Mouse (Mus musculus): Measurements from ENCODE around the gene Lsamp. TPM values are rescaled to one million over a fixed set of nuclear protein-coding genes. Genes with fewer than 3 reads are reported as not detected.

Lsamp gene
- polyA plus RNA-seq, 1 experiment from 2014 or later, result 21.5 TPM

DNA sequence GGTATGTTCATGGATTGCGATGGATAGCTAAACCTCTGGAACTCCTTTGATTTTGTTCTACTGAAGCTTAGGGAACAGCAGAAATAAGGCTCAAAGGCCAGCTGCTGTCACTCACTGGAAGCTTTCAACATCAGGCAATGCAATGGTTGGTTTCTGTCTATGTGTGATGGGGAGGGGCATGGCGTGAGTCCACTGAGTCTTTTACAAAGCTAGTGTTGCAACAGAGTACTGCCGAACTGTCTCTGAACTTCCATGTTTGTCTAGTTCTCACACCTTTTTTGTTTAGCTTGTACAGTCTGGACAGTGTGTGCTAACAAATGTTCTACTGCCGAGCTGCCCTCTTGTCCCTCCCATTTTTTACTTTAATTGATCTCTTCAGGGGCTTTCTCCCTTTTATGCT is 1258.7 kb downstream of the Lsamp start:
- Histone ChIP-seq H3K9me3 (ENCODE audit: control insufficient read depth, low read length) (no peaks in the 10 kb centered on the region), H3K4me1 (replicated peaks; ENCODE audit: control insufficient read depth, insufficient read depth, low read length) (no peaks in the 10 kb centered on the region), H3K27ac (ENCODE audit: low read depth, low read length) (no peak overlapping the region), H3K27me3 (ENCODE audit: control insufficient read depth, insufficient read depth, low read length) (no peaks in the 10 kb centered on the region), H3K9ac (ENCODE audit: low read length) (no peak overlapping the region), H3K4me2 (ENCODE audit: low read depth, low read length, severe bottlenecking) (no peak overlapping the region), H3K4me3 (ENCODE audit: low read depth, low read length) (no peak overlapping the region), H3K36me3 (ENCODE audit: control insufficient read depth, insufficient read depth, low read length) (no peaks in the 10 kb centered on the region)
- ATAC-seq (replicated peaks; ENCODE audit: low FRiP score) (no peak), DNase-seq (ENCODE audit: low spot score) (no peak)
- WGBS, result 76% methylated on average over 4 of the region's 4 CpGs

GRCm38 (mm10) chr16:41244711-41245110 is 1260.5 kb downstream of the Lsamp start:
- 16% methylated on average over 2 of the region's 2 CpGs for WGBS
- Histone ChIP-seq H3K27ac (ENCODE audit: low read depth, low read length) (no peak overlapping the region), H3K9ac (ENCODE audit: low read length) (no peak overlapping the region), H3K36me3 (ENCODE audit: control insufficient read depth, insufficient read depth, low read length) (no peaks in the 10 kb centered on the region), H3K4me1 (replicated peaks; ENCODE audit: control insufficient read depth, insufficient read depth, low read length) (no peaks in the 10 kb centered on the region), H3K4me2 (ENCODE audit: low read depth, low read length, severe bottlenecking) (no peak overlapping the region), H3K4me3 (ENCODE audit: low read depth, low read length) (no peak overlapping the region), H3K9me3 (ENCODE audit: control insufficient read depth, low read length) (no peaks in the 10 kb centered on the region), H3K27me3 (ENCODE audit: control insufficient read depth, insufficient read depth, low read length) (no peaks in the 10 kb centered on the region)
- ATAC-seq (replicated peaks; ENCODE audit: low FRiP score), result peak; percentile 87
- DNase-seq (ENCODE audit: low spot score), result peak; percentile 56

- 59% methylated on average over 12 of the region's 12 CpGs for WGBS
- Histone ChIP-seq H3K4me1 (replicated peaks; ENCODE audit: control insufficient read depth, insufficient read depth, low read length) (no peaks in the 10 kb centered on the region), H3K9ac (ENCODE audit: low read length) (no peak overlapping the region), H3K36me3 (ENCODE audit: control insufficient read depth, insufficient read depth, low read length) (no peaks in the 10 kb centered on the region), H3K27me3 (ENCODE audit: control insufficient read depth, insufficient read depth, low read length) (no peaks in the 10 kb centered on the region), H3K4me3 (ENCODE audit: low read depth, low read length) (no peak overlapping the region), H3K27ac (ENCODE audit: low read depth, low read length) (no peak overlapping the region), H3K4me2 (ENCODE audit: low read depth, low read length, severe bottlenecking) (no peak overlapping the region), H3K9me3 (ENCODE audit: control insufficient read depth, low read length) (no peaks in the 10 kb centered on the region)
- peak; percentile 73 for DNase-seq (ENCODE audit: low spot score)
- peak; percentile 76 for ATAC-seq (replicated peaks; ENCODE audit: low FRiP score)
Observed at GRCm38 (mm10) chr16:41258145-41259035, 1274.2 kb downstream of the Lsamp start.

DNA sequence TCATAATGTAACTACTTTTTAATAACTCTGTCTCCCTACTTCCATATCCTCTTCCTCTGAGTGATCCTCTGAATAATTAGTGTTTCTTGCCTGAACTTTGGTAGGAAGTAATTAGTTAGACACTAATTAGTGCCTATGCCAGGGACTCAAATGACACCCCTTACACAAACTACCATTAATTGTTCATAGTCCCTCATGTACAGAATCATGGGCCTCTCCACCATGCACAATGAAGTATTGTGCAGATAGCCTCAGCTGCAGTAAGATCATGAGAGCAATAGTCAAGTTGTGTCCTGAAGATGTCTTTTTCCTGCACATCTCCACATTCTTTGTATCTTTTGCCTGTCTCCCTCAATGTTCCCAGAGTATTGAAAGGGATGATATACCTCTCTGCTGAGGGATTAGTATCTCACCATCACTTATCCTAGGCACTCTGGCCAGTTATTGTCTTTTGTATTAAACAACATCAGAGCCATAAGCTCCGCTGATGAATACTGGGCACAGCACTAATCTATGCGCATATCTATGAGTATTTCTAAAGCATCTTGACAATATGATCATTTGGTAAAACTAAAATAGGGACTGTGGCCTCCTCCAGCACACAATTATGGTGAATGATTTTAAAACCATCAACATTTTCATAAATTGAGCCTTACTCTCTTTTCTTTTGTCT is 1292.0 kb downstream of the Lsamp start:
- Histone ChIP-seq H3K9ac (ENCODE audit: low read length) (no peak overlapping the region), H3K9me3 (ENCODE audit: control insufficient read depth, low read length) (no peaks in the 10 kb centered on the region), H3K36me3 (ENCODE audit: control insufficient read depth, insufficient read depth, low read length) (no peaks in the 10 kb centered on the region), H3K4me2 (ENCODE audit: low read depth, low read length, severe bottlenecking) (no peak overlapping the region), H3K27ac (ENCODE audit: low read depth, low read length) (no peak overlapping the region), H3K27me3 (ENCODE audit: control insufficient read depth, insufficient read depth, low read length) (no peaks in the 10 kb centered on the region), H3K4me3 (ENCODE audit: low read depth, low read length) (no peak overlapping the region), H3K4me1 (replicated peaks; ENCODE audit: control insufficient read depth, insufficient read depth, low read length) (no peaks in the 10 kb centered on the region)
- ATAC-seq (replicated peaks; ENCODE audit: low FRiP score) (peak; percentile 51), DNase-seq (ENCODE audit: low spot score) (no peak)
- 73% methylated on average over 2 of the region's 2 CpGs for WGBS

DNA sequence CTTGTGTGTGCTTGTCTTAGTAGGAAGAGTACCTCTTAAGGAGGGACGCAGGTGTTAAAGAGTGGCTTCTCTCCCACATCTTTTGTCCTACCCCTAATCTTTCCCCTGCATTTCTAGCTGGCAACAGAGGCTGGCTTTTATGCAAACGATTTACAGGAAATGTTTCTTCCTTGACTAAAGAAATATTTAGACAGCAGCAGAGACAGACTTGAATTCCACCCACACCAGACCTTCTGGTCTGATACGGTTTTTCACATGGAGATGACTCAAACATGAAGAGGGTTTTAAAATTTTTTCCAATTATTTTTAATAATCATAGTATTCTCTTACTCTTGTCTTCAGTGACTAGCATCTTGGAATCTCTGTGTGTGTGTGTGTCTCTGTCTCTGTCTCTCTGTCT is 1333.8 kb downstream of the Lsamp start:
- Histone ChIP-seq H3K4me1 (replicated peaks; ENCODE audit: control insufficient read depth, insufficient read depth, low read length) (no peaks in the 10 kb centered on the region), H3K27me3 (ENCODE audit: control insufficient read depth, insufficient read depth, low read length) (no peaks in the 10 kb centered on the region), H3K9ac (ENCODE audit: low read length) (no peak overlapping the region), H3K9me3 (ENCODE audit: control insufficient read depth, low read length) (no peaks in the 10 kb centered on the region), H3K4me2 (ENCODE audit: low read depth, low read length, severe bottlenecking) (no peak overlapping the region), H3K4me3 (ENCODE audit: low read depth, low read length) (no peak overlapping the region), H3K36me3 (ENCODE audit: control insufficient read depth, insufficient read depth, low read length) (no peaks in the 10 kb centered on the region), H3K27ac (ENCODE audit: low read depth, low read length) (no peak overlapping the region)
- DNase-seq (ENCODE audit: low spot score) (no peak), ATAC-seq (replicated peaks; ENCODE audit: low FRiP score) (no peak)
- WGBS, result 78% methylated on average over 3 of the region's 3 CpGs

- Histone ChIP-seq H3K4me3 (ENCODE audit: low read depth, low read length) (no peak overlapping the region), H3K4me1 (replicated peaks; ENCODE audit: control insufficient read depth, insufficient read depth, low read length) (no peaks in the 10 kb centered on the region), H3K36me3 (ENCODE audit: control insufficient read depth, insufficient read depth, low read length) (no peaks in the 10 kb centered on the region), H3K27ac (ENCODE audit: low read depth, low read length) (no peak overlapping the region), H3K27me3 (ENCODE audit: control insufficient read depth, insufficient read depth, low read length) (no peaks in the 10 kb centered on the region), H3K9ac (ENCODE audit: low read length) (no peak overlapping the region), H3K4me2 (ENCODE audit: low read depth, low read length, severe bottlenecking) (no peak overlapping the region), H3K9me3 (ENCODE audit: control insufficient read depth, low read length) (no peaks in the 10 kb centered on the region)
- 78% methylated on average over 1 of the region's 1 CpGs for WGBS
- DNase-seq (ENCODE audit: low spot score), result no peak
- ATAC-seq (replicated peaks; ENCODE audit: low FRiP score), result no peak
Observed at GRCm38 (mm10) chr16:41343431-41343830, 1359.3 kb downstream of the Lsamp start.

DNA sequence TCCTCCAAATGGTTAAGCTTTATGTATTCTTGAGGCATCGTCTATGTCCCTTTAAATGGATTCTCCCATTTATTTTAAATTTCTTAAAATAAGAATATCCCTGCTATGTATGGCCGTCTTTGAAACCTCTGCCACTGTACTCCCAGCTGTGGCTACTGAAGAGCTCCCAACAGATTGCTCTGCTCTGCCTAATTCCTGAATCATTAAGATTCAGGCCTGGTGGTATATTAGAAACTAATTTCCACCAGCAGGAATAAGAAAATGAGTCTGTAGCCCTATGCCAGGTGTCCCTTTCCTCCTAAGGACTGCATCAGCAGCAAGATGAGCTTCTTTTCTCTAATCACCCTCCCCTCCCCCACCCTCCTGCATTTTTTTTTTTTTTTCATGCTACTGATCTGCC is 1381.0 kb downstream of the Lsamp start:
- DNase-seq (ENCODE audit: low spot score) (no peak), ATAC-seq (replicated peaks; ENCODE audit: low FRiP score) (no peak)
- 84% methylated on average over 2 of the region's 2 CpGs for WGBS
- no peaks in the 10 kb centered on the region for H3K4me1 ChIP-seq (replicated peaks; ENCODE audit: control insufficient read depth, insufficient read depth, low read length)
- H3K4me3 ChIP-seq (ENCODE audit: low read depth, low read length), result no peak overlapping the region
- no peak overlapping the region for H3K27ac ChIP-seq (ENCODE audit: low read depth, low read length)
- H3K9me3 ChIP-seq (ENCODE audit: control insufficient read depth, low read length), result no peaks in the 10 kb centered on the region
- no peak overlapping the region for H3K4me2 ChIP-seq (ENCODE audit: low read depth, low read length, severe bottlenecking)
- H3K36me3 ChIP-seq (ENCODE audit: control insufficient read depth, insufficient read depth, low read length), result no peaks in the 10 kb centered on the region
- no peak overlapping the region for H3K9ac ChIP-seq (ENCODE audit: low read length)
- H3K27me3 ChIP-seq (ENCODE audit: control insufficient read depth, insufficient read depth, low read length), result no peaks in the 10 kb centered on the region

- Histone ChIP-seq H3K9me3 (ENCODE audit: control insufficient read depth, low read length) (no peaks in the 10 kb centered on the region), H3K4me2 (ENCODE audit: low read depth, low read length, severe bottlenecking) (no peak overlapping the region), H3K36me3 (ENCODE audit: control insufficient read depth, insufficient read depth, low read length) (no peaks in the 10 kb centered on the region), H3K9ac (ENCODE audit: low read length) (no peak overlapping the region), H3K4me3 (ENCODE audit: low read depth, low read length) (no peak overlapping the region), H3K27ac (ENCODE audit: low read depth, low read length) (no peak overlapping the region), H3K4me1 (replicated peaks; ENCODE audit: control insufficient read depth, insufficient read depth, low read length) (no peaks in the 10 kb centered on the region), H3K27me3 (ENCODE audit: control insufficient read depth, insufficient read depth, low read length) (no peaks in the 10 kb centered on the region)
- WGBS, result 77% methylated on average over 3 of the region's 3 CpGs
- ATAC-seq (replicated peaks; ENCODE audit: low FRiP score) (no peak), DNase-seq (ENCODE audit: low spot score) (no peak)
Observed at GRCm38 (mm10) chr16:41383702-41384101, 1399.5 kb downstream of the Lsamp start.

Measured in forebrain, embryonic 11.5 days (tissue).